Mouse (Mus musculus) cortical plate, adult 2 months (tissue): Measurements from ENCODE around the gene Olfr1230.

Source experiments
- CTCF ChIP-seq: fragments of 200-500 bp; IDR thresholded peaks from 2 replicates; pipeline ENCODE4 v1.5.1; 2011; ENCODE audit warnings: mild to moderate bottlenecking, control low read depth, low read length; ENCODE audit not compliant: insufficient read depth; ENCODE audit errors: extremely low read depth
- POLR2A ChIP-seq: fragments of 200-500 bp; IDR thresholded peaks from 2 replicates; pipeline ENCODE4 v1.6.1; 2011; ENCODE audit warnings: mild to moderate bottlenecking, low read length, control low read depth; ENCODE audit not compliant: insufficient read depth; ENCODE audit errors: extremely low read depth

GRCm38 (mm10) chr2:89253962-89254361 lies 43.1 kb downstream of the Olfr1230 start, which contains the start of gene Olfr1228:
- TF ChIP-seq CTCF (no peak), POLR2A (no peak)
